Mouse (Mus musculus): ENCODE measurements around the gene Hic2. TPM values are rescaled to one million over a fixed set of nuclear protein-coding genes. Genes with fewer than 3 reads are reported as not detected.

Gene Hic2
- 12.3 and 13.8 TPM in 2 replicates for polyA plus RNA-seq (2016; fragmentation: Nextera tagmentation; extraction: Ambion mirVana)

DNA sequence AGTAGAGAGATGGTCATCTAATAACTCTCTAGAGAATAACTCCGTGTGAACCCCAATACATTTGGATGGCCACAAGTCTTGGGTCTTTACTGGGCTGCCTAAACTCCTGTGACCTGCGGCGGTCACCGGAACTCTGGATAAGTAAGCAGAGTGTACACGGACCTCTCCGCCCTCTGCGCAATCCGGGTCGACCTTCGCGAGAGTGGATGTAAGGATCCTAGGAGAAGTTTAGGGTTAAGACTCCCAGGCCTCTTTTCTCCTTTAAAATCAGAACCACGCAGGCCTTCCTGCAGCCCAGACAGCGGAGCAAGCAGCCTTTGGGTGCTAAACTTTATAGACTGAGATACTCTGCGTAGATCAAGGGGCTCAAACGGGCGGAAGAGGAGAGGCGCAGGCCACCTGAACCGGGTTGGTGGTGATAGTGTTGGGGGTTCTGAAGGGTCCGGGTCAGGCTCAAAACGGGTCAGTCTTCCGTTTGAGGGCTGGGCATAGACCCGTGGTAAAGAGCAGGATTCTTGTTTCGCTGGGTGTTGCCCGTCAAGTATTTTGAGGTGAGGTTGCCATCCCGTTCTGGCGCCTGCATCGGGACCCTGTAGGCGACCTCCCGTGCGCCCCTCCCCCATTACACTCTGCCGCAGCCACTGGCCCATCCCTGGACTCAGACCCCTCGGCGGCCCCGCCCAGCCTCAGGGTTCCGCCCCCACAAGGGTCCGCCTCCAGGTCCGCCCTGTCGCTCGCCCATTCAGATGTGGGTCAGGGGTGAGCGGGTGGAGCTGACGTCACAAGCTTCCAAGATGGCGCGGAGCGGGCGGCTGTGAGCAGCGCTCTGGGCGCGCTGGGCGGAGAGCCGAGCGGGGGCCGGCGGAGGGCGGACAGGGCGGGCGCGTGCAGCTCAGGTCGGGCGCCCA, at the start of gene Hic2:
Gene Hic2 (plus strand): TSS at position 779 of the 908 bp plus-strand sequence.
- peak; percentile 96 for ATAC-seq (ENCODE audit: low FRiP score)
- Histone ChIP-seq H3K27me3 (no peaks in the 10 kb centered on the region), H3K36me3 (no peaks in the 10 kb centered on the region), H3K9ac (peak within 1 kb of the TSS; percentile 92), H3K4me2 (replicated peaks) (peak within 1 kb of the TSS; percentile 76), H3K4me1 (peaks cover 32% of the 10 kb centered on the region), H3K27ac (peak within 1 kb of the TSS; percentile 95), H3K4me3 (peak within 1 kb of the TSS; percentile 62), H3K9me3 (replicated peaks) (peaks cover 6% of the 10 kb centered on the region; the same call in 1 of the 2 replicates)
- under 1% methylated on average over 59 of the region's 59 CpGs for WGBS

- ATAC-seq (ENCODE audit: low FRiP score) = no peak
- Histone ChIP-seq H3K27ac (no peak overlapping the region), H3K9me3 (replicated peaks) (no peaks in the 10 kb centered on the region), H3K4me2 (replicated peaks) (no peak overlapping the region), H3K36me3 (peaks cover 12% of the 10 kb centered on the region; the same call in 1 of the 2 replicates), H3K4me3 (no peak overlapping the region), H3K27me3 (no peaks in the 10 kb centered on the region), H3K4me1 (no peaks in the 10 kb centered on the region), H3K9ac (no peak overlapping the region)
Observed at GRCm38 (mm10) chr16:17185475-17185874, 47.9 kb upstream of the Hic2 start.

GRCm38 (mm10) chr16:17193823-17194222, 39.5 kb upstream of the Hic2 start:
- Histone ChIP-seq H3K4me2 (replicated peaks) (no peak overlapping the region), H3K9me3 (replicated peaks) (no peaks in the 10 kb centered on the region), H3K9ac (no peak overlapping the region), H3K36me3 (peaks cover 11% of the 10 kb centered on the region; the same call in 1 of the 2 replicates), H3K27ac (no peak overlapping the region), H3K4me1 (no peaks in the 10 kb centered on the region), H3K4me3 (no peak overlapping the region), H3K27me3 (no peaks in the 10 kb centered on the region)
- ATAC-seq (ENCODE audit: low FRiP score) = no peak
- 92% methylated on average over 4 of the region's 4 CpGs for WGBS

DNA sequence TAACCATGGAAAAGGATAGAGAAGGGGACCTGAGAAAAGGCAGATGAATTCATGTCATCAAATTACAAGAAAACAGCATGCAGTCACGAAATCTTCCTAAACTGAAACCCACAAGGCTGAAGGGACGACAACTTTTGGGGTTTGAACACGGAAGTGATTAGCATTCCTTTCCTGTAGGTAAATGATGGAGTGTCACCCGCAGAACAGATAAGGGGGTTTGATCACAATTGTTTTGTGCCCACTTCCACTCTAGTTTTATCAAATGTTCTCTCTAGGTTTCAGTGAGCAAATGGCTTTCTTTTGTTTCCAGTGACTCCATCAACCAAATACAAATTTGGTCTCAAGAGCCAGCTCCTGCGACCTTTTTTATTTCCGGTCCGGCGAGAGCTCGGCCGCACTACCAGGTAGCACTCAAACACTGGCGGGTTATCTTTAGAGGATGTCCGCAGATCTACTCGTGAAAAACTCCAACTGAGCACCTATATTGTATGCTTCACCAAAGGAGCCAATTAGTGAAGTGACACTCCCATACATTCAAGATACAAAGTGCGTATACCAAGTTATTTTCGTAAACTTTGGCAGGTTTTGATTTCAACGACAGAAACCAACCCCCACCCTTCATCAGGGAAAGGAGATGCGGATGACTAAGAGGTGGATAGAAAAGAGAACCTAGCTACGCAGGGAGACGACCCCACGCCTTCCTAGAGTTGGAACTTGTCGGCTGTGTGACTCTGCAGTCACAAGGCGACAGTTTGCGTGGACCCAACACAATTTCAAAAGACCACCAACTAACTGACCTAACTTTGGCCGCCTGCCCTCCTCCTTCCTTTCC, 33.0 kb upstream of the Hic2 start:
- H3K27me3 ChIP-seq = no peaks in the 10 kb centered on the region
- H3K9me3 ChIP-seq (replicated peaks) = no peaks in the 10 kb centered on the region
- H3K4me3 ChIP-seq = peak overlapping the region; percentile 100
- peak overlapping the region; percentile 100 for H3K9ac ChIP-seq
- H3K36me3 ChIP-seq = 0 out of 2 replicates have a peak, but pooled peaks cover 3% of the 10 kb centered on the region
- peak; percentile 12; the same call in 1 of the 2 replicates for ATAC-seq (ENCODE audit: low FRiP score)
- peak overlapping the region; percentile 66 for H3K4me2 ChIP-seq (replicated peaks)
- H3K27ac ChIP-seq = peak overlapping the region; percentile 79
- peaks cover 15% of the 10 kb centered on the region for H3K4me1 ChIP-seq
- 11% methylated on average over 24 of the region's 24 CpGs for WGBS

- no peaks in the 10 kb centered on the region for H3K9me3 ChIP-seq (replicated peaks)
- 0 out of 2 replicates have a peak, but pooled peaks cover 3% of the 10 kb centered on the region for H3K36me3 ChIP-seq
- peaks cover 15% of the 10 kb centered on the region for H3K4me1 ChIP-seq
- peak overlapping the region; percentile 100 for H3K9ac ChIP-seq
- H3K27ac ChIP-seq = peak overlapping the region; percentile 79
- peak overlapping the region; percentile 66 for H3K4me2 ChIP-seq (replicated peaks)
- ATAC-seq (ENCODE audit: low FRiP score) = peak; percentile 84
- peaks cover 2% of the 10 kb centered on the region; the same call in 1 of the 2 replicates for H3K27me3 ChIP-seq
- WGBS = under 1% methylated on average over 63 of the region's 72 CpGs
- H3K4me3 ChIP-seq = peak overlapping the region; percentile 100
Observed at GRCm38 (mm10) chr16:17200953-17201707, 32.2 kb upstream of the Hic2 start.

- Histone ChIP-seq H3K4me3 (no peak overlapping the region), H3K27ac (no peak overlapping the region), H3K4me1 (peaks cover 15% of the 10 kb centered on the region), H3K36me3 (0 out of 2 replicates have a peak, but pooled peaks cover 1% of the 10 kb centered on the region), H3K27me3 (peaks cover 7% of the 10 kb centered on the region; the same call in 1 of the 2 replicates), H3K4me2 (replicated peaks) (no peak overlapping the region), H3K9me3 (replicated peaks) (no peaks in the 10 kb centered on the region), H3K9ac (no peak overlapping the region)
- no peak for ATAC-seq (ENCODE audit: low FRiP score)
- WGBS = 70% methylated on average over 2 of the region's 2 CpGs
Observed at GRCm38 (mm10) chr16:17201977-17202376, 31.4 kb upstream of the Hic2 start.

- Histone ChIP-seq H3K9me3 (replicated peaks) (no peaks in the 10 kb centered on the region), H3K27ac (no peak within 1 kb of the TSS), H3K9ac (no peak within 1 kb of the TSS; the same call in 1 of the 2 replicates), H3K27me3 (peaks cover 7% of the 10 kb centered on the region; the same call in 1 of the 2 replicates), H3K4me3 (peak within 1 kb of the TSS; percentile 100), H3K4me1 (peaks cover 15% of the 10 kb centered on the region), H3K4me2 (replicated peaks) (peak within 1 kb of the TSS; percentile 66; the same call in 1 of the 2 replicates), H3K36me3 (no peaks in the 10 kb centered on the region)
- no peak for ATAC-seq (ENCODE audit: low FRiP score)
- 92% methylated on average over 1 of the region's 1 CpGs for WGBS
Observed at GRCm38 (mm10) chr16:17202549-17202948, 30.8 kb upstream of the Hic2 start, which contains the start of gene Ube2l3. Gene Ube2l3 (minus strand): TSS chr16:17202649.

DNA sequence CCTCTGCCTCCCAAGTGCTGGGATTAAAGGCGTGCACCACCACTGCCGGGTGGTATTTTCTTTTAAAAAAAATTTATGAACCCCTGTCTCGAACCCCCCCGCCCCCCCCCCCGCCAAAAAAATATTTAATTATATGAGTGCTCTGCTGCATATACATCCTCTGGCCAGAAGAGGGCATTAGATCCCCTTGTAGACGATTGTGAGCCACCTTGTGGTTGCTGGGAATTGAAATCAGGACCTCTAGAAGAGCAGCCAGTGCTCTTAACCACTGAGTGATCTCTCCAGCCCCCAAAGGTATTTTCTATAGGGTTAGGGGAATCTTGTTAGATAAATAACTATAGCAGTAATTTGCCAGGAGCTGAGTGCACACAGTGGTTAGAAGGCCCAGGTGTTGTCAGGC, 28.4 kb upstream of the Hic2 start:
- ATAC-seq (ENCODE audit: low FRiP score) = no peak
- peaks cover 18% of the 10 kb centered on the region for H3K4me1 ChIP-seq
- no peak overlapping the region for H3K27ac ChIP-seq
- no peaks in the 10 kb centered on the region for H3K9me3 ChIP-seq (replicated peaks)
- 4% methylated on average over 6 of the region's 6 CpGs for WGBS
- H3K36me3 ChIP-seq = no peaks in the 10 kb centered on the region
- H3K4me2 ChIP-seq (replicated peaks) = no peak overlapping the region
- H3K27me3 ChIP-seq = peaks cover 14% of the 10 kb centered on the region
- no peak overlapping the region for H3K4me3 ChIP-seq
- no peak overlapping the region for H3K9ac ChIP-seq

DNA sequence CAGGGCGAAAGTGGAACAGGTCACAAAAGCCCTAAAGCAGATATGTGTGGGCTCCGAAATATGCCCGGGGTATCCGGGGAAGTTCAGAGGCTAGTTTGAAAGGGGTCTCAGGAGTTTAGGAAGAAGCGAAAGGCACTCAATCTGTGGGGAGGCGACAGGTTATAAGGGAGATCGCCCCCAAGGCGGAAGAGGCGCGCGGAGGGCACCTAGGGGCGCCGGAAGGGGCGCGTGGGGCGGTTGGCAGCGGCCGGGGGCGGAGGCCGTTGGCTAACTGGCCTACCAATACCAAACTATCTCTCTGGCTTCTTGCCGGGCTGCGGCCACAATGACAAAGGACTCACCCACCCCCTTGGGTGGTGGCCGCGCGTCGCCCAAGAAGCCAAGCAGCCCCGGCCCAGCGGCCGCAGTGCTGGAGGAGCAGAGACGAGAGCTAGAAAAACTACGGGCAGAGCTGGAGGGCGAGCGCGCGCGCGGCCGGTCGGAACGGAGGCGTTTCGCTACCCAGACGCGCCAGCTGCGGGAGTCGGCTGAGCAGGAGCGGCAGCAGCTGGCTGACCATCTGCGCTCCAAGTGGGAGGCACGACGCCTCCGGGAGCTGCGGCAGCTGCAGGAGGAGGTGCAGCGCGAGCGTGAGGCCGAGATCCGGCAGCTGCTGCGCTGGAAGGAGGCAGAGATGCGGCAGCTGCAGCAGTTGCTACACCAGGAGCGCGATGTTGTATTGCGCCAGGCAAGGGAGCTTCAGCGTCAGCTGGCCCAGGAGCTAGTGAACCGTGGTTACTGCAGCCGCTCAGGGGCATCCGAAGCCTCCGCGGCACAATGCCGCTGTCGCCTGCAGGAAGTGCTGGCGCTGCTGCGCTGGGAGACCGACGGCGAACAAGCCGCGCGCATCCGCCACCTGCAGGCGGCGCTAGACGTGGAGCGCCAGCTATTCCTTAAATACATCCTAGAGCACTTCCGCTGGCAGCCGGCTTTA, 24.7 kb upstream of the Hic2 start, which contains the start of gene Rimbp3:
Gene Rimbp3 (plus strand): TSS at position 215 of the 973 bp plus-strand sequence.
- Histone ChIP-seq H3K4me1 (peaks cover 21% of the 10 kb centered on the region), H3K36me3 (no peaks in the 10 kb centered on the region), H3K27ac (peak within 1 kb of the TSS; percentile 92), H3K9ac (peak within 1 kb of the TSS; percentile 75), H3K4me2 (replicated peaks) (peak within 1 kb of the TSS; percentile 92), H3K27me3 (peaks cover 22% of the 10 kb centered on the region), H3K9me3 (replicated peaks) (no peaks in the 10 kb centered on the region), H3K4me3 (peak within 1 kb of the TSS; percentile 60)
- ATAC-seq (ENCODE audit: low FRiP score) = peak; percentile 91
- 2% methylated on average over 84 of the region's 85 CpGs for WGBS

DNA sequence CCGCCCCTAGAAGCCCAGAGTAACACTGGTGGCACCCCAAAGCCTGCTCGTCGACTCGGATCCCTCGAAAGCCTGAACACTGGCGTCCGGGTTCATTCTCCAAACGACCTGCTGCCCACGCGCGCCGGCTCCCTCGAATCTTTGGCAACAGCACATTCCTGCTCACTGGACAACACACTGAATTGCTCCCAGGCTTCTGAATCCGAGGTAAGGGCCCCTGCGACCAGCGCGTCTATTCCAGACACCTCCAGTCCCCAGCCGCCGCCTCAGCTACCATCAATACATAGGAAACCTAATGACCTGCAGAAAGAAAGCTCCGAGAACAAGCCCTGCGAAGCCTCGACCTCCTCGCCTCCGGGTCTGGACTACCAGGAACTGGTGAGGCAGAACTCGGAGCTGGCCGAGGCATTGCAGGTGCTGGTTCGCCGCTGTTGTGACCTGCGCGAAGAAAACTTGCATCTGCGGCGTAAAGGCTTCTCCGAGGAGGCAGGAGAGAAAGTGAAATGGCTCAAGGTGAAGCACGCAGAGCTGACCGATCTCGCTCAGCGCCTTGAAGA, 23.9 kb upstream of the Hic2 start:
- Histone ChIP-seq H3K36me3 (no peaks in the 10 kb centered on the region), H3K27me3 (peaks cover 22% of the 10 kb centered on the region), H3K9ac (peak overlapping the region; percentile 75), H3K9me3 (replicated peaks) (no peaks in the 10 kb centered on the region), H3K27ac (peak overlapping the region; percentile 92), H3K4me2 (replicated peaks) (peak overlapping the region; percentile 92), H3K4me1 (peaks cover 21% of the 10 kb centered on the region), H3K4me3 (peak overlapping the region; percentile 60)
- 3% methylated on average over 37 of the region's 37 CpGs for whole genome bisulfite sequencing
- no peak; the same call in none of the 2 replicates for ATAC-seq (ENCODE audit: low FRiP score)
